Comparison of ENCODE assay signal across 25 mouse cellular contexts in genomic region chr10:79574796-79575195, GRCm38 (mm10). TPM values are rescaled to one million over a fixed set of nuclear protein-coding genes. Genes with fewer than 3 reads are reported as not detected.
DNase-seq lines count a peak whose midpoint lies in the region; ATAC-seq and TF ChIP-seq lines count a peak whose summit lies in the region.
"Had no signal": no experiment of that assay in that cellular context is flagged by ENCODE, and none has a peak within 500 bp of the region (broad histone marks: within the 10 kb centered on the region; RNA-seq: fewer than 3 reads in every experiment).

No protein-coding gene starts in this region.

- H3K27ac ChIP-seq in heart, embryonic 10.5 days, result no peak overlapping the region
- no peak overlapping the region for H3K27ac ChIP-seq in liver, postnatal 0 days (ENCODE audit: low read depth)
- H3K27ac ChIP-seq in liver, embryonic 11.5 days (ENCODE audit: low read depth, low read length), result no peak overlapping the region
- no peak overlapping the region for H3K27ac ChIP-seq in midbrain, embryonic 15.5 days
- H3K27ac ChIP-seq: embryonic facial prominence, embryonic 10.5 days; embryonic facial prominence, embryonic 12.5 days; forebrain, embryonic 13.5 days; forebrain, embryonic 15.5 days had no signal

- no peak for ATAC-seq in liver, postnatal 0 days
- ATAC-seq in liver, embryonic 11.5 days (replicated peaks; ENCODE audit: low FRiP score), result no peak
- no peak for ATAC-seq in midbrain, embryonic 15.5 days (replicated peaks)
- ATAC-seq: activated CD4-positive, CD25-positive, alpha-beta regulatory T cell, adult 4 months; forebrain, embryonic 13.5 days; forebrain, embryonic 15.5 days had no signal

- no peak for TF ChIP-seq CTCF in liver, postnatal 0 days (IDR thresholded peaks at IDR 0.05; ENCODE audit: low read depth)

- H3K36me3 ChIP-seq in heart, embryonic 10.5 days, result no peaks in the 10 kb centered on the region
- no peaks in the 10 kb centered on the region for H3K36me3 ChIP-seq in liver, postnatal 0 days (replicated peaks; ENCODE audit: insufficient read depth, low read length)
- H3K36me3 ChIP-seq in liver, embryonic 11.5 days (ENCODE audit: control insufficient read depth, insufficient read depth, low read length), result no peaks in the 10 kb centered on the region
- H3K36me3 ChIP-seq in midbrain, embryonic 15.5 days (replicated peaks), result no peaks in the 10 kb centered on the region
- H3K36me3 ChIP-seq: embryonic facial prominence, embryonic 10.5 days; embryonic facial prominence, embryonic 12.5 days; forebrain, embryonic 15.5 days had no signal

- H3K4me2 ChIP-seq in liver, postnatal 0 days (ENCODE audit: low read depth, low read length), result no peak overlapping the region
- H3K4me2 ChIP-seq in liver, embryonic 11.5 days, result no peak overlapping the region
- H3K4me2 ChIP-seq in midbrain, embryonic 15.5 days, result no peak overlapping the region
- H3K4me2 ChIP-seq: embryonic facial prominence, embryonic 12.5 days; forebrain, embryonic 13.5 days; forebrain, embryonic 15.5 days had no signal

- H3K4me3 ChIP-seq in heart, embryonic 10.5 days, result no peak overlapping the region
- no peak overlapping the region for H3K4me3 ChIP-seq in liver, postnatal 0 days (ENCODE audit: low read depth, low read length)
- no peak overlapping the region for H3K4me3 ChIP-seq in liver, embryonic 11.5 days (ENCODE audit: low read depth, low read length)
- H3K4me3 ChIP-seq in midbrain, embryonic 15.5 days, result no peak overlapping the region
- H3K4me3 ChIP-seq: embryonic facial prominence, embryonic 10.5 days; embryonic facial prominence, embryonic 12.5 days; forebrain, embryonic 13.5 days; forebrain, embryonic 15.5 days had no signal

- H3K4me1 ChIP-seq in heart, embryonic 10.5 days, result no peaks in the 10 kb centered on the region
- H3K4me1 ChIP-seq in liver, postnatal 0 days (ENCODE audit: insufficient read depth), result no peaks in the 10 kb centered on the region
- H3K4me1 ChIP-seq in liver, embryonic 11.5 days (replicated peaks; ENCODE audit: control insufficient read depth, insufficient read depth, low read length), result no peaks in the 10 kb centered on the region
- H3K4me1 ChIP-seq in midbrain, embryonic 15.5 days, result no peaks in the 10 kb centered on the region
- H3K4me1 ChIP-seq: embryonic facial prominence, embryonic 12.5 days; forebrain, embryonic 13.5 days; forebrain, embryonic 15.5 days had no signal

- no peak for TF ChIP-seq EP300 in liver, postnatal 0 days (IDR thresholded peaks at IDR 0.05; ENCODE audit: low read depth)

- 89% methylated on average over 6 of the region's 6 CpGs for WGBS in heart, embryonic 10.5 days
- 70% methylated on average over 6 of the region's 6 CpGs for WGBS in liver, postnatal 0 days (ENCODE audit: insufficient replicate concordance)
- 86% methylated on average over 6 of the region's 6 CpGs for WGBS in liver, embryonic 11.5 days
- WGBS in midbrain, embryonic 15.5 days, result 94% methylated on average over 6 of the region's 6 CpGs

- H3K9ac ChIP-seq in liver, postnatal 0 days (replicated peaks), result no peak overlapping the region
- H3K9ac ChIP-seq in liver, embryonic 11.5 days (ENCODE audit: low read depth, low read length), result no peak overlapping the region
- H3K9ac ChIP-seq in midbrain, embryonic 15.5 days, result no peak overlapping the region
- H3K9ac ChIP-seq: embryonic facial prominence, embryonic 12.5 days; forebrain, embryonic 13.5 days; forebrain, embryonic 15.5 days had no signal

- peak; percentile 63 for DNase-seq in heart, embryonic 10.5 days (ENCODE audit: low spot score)
- DNase-seq in heart, adult 8-10 months (ENCODE audit: low spot score), result no peak
- peak; percentile 2 for DNase-seq in liver, postnatal 0 days
- DNase-seq in liver, embryonic 11.5 days (ENCODE audit: low spot score), result no peak
- DNase-seq in R1 (ENCODE audit: low read depth, low spot score), result peak; percentile 33
- DNase-seq: adrenal gland, adult 8-10 months; adrenal gland, postnatal 14 days; cerebellum, adult 11-12 months; cerebellum, adult 2 months; cerebellum, adult 9-10 months; cerebellum, postnatal 10 days; cerebellum, postnatal 25 days had no signal

- H3K27me3 ChIP-seq in heart, embryonic 10.5 days (ENCODE audit: insufficient read depth, poor library complexity, severe bottlenecking), result peaks cover 12% of the 10 kb centered on the region
- no peaks in the 10 kb centered on the region for H3K27me3 ChIP-seq in liver, postnatal 0 days (ENCODE audit: insufficient read depth, low read length)
- H3K27me3 ChIP-seq in liver, embryonic 11.5 days (replicated peaks; ENCODE audit: control insufficient read depth, insufficient read depth, low read length), result no peaks in the 10 kb centered on the region
- H3K27me3 ChIP-seq in midbrain, embryonic 15.5 days (replicated peaks), result no peaks in the 10 kb centered on the region
- H3K27me3 ChIP-seq: embryonic facial prominence, embryonic 12.5 days; forebrain, embryonic 15.5 days had no signal

- H3K9me3 ChIP-seq in heart, embryonic 10.5 days, result no peaks in the 10 kb centered on the region
- H3K9me3 ChIP-seq in liver, postnatal 0 days (ENCODE audit: low read length), result no peaks in the 10 kb centered on the region
- no peaks in the 10 kb centered on the region for H3K9me3 ChIP-seq in liver, embryonic 11.5 days (ENCODE audit: control insufficient read depth, low read length)
- no peaks in the 10 kb centered on the region for H3K9me3 ChIP-seq in midbrain, embryonic 15.5 days
- H3K9me3 ChIP-seq: embryonic facial prominence, embryonic 10.5 days; embryonic facial prominence, embryonic 12.5 days; forebrain, embryonic 15.5 days had no signal

RNA-seq across cellular contexts. Expression of gene Theg, which starts 12.3 kb away (rescaled TPM):
- polyA plus RNA-seq in heart, embryonic 10.5 days (2016; fragmentation: Nextera tagmentation; extraction: Ambion mirVana), result not detected in 2 replicates
- total RNA-seq in heart, adult 8-10 months (2022), result not detected
- not detected in 2 replicates for polyA plus RNA-seq in liver, postnatal 0 days (2015; fragmentation: Nextera tagmentation; extraction: Ambion mirVana)
- not detected in 2 replicates for polyA plus RNA-seq in liver, embryonic 11.5 days (2014; fragmentation: Nextera tagmentation; extraction: Ambion mirVana)
- polyA plus RNA-seq in midbrain, embryonic 15.5 days (2015; fragmentation: Nextera tagmentation; extraction: Ambion mirVana), result not detected in 2 replicates
- total RNA-seq: adrenal gland, adult 18-20 months; adrenal gland, adult 8-10 months; adrenal gland, postnatal 14 days; adrenal gland, postnatal 36 days; ES-E14; MEL had no signal
- polyA plus RNA-seq: activated CD4-positive, CD25-positive, alpha-beta regulatory T cell, adult 4 months; C2C12; cerebellum, adult 2 months; embryonic facial prominence, embryonic 10.5 days; embryonic facial prominence, embryonic 12.5 days; embryonic facial prominence, embryonic 14.5 days; forebrain, embryonic 11.5 days; forebrain, embryonic 13.5 days; forebrain, embryonic 15.5 days had no signal

RNA-seq across cellular contexts. Expression of gene Mier2, which starts 19.8 kb away (rescaled TPM):
- 46.6 and 53.9 TPM in 2 replicates for polyA plus RNA-seq in heart, embryonic 10.5 days (2016; fragmentation: Nextera tagmentation; extraction: Ambion mirVana)
- total RNA-seq in heart, adult 8-10 months (2022), result 10 to 100 TPM; 10.6 to 17.6 (median 15.3) TPM
- 8.6 and 9.0 TPM in 2 replicates for polyA plus RNA-seq in liver, postnatal 0 days (2015; fragmentation: Nextera tagmentation; extraction: Ambion mirVana)
- polyA plus RNA-seq in liver, embryonic 11.5 days (2014; fragmentation: Nextera tagmentation; extraction: Ambion mirVana), result 33.1 and 36.5 TPM in 2 replicates
- polyA plus RNA-seq in midbrain, embryonic 15.5 days (2015; fragmentation: Nextera tagmentation; extraction: Ambion mirVana), result 70.4 and 72.5 TPM in 2 replicates

RNA-seq across cellular contexts. Expression of gene C2cd4c, which starts 39.0 kb away (rescaled TPM):
- not detected in 2 replicates for polyA plus RNA-seq in heart, embryonic 10.5 days (2016; fragmentation: Nextera tagmentation; extraction: Ambion mirVana)
- under 1 TPM in 1 of 4 experiments, not detected in 3; 0.16 TPM for total RNA-seq in heart, adult 8-10 months (2022)
- polyA plus RNA-seq in liver, postnatal 0 days (2015; fragmentation: Nextera tagmentation; extraction: Ambion mirVana), result not detected in 2 replicates
- polyA plus RNA-seq in liver, embryonic 11.5 days (2014; fragmentation: Nextera tagmentation; extraction: Ambion mirVana), result not detected in 2 replicates
- polyA plus RNA-seq in midbrain, embryonic 15.5 days (2015; fragmentation: Nextera tagmentation; extraction: Ambion mirVana), result 0.49 and 0.95 TPM in 2 replicates
- total RNA-seq: MEL had no signal
- polyA plus RNA-seq: activated CD4-positive, CD25-positive, alpha-beta regulatory T cell, adult 4 months; embryonic facial prominence, embryonic 10.5 days; embryonic facial prominence, embryonic 14.5 days had no signal

RNA-seq across cellular contexts. Expression of gene Plpp2, which starts 41.2 kb away (rescaled TPM):
- polyA plus RNA-seq in heart, embryonic 10.5 days (2016; fragmentation: Nextera tagmentation; extraction: Ambion mirVana), result 16.8 and 24.1 TPM in 2 replicates
- total RNA-seq in heart, adult 8-10 months (2022), result 1 to 10 TPM; 3.1 to 7.1 (median 4.8) TPM
- 32.7 and 38.8 TPM in 2 replicates for polyA plus RNA-seq in liver, postnatal 0 days (2015; fragmentation: Nextera tagmentation; extraction: Ambion mirVana)
- polyA plus RNA-seq in liver, embryonic 11.5 days (2014; fragmentation: Nextera tagmentation; extraction: Ambion mirVana), result 27.1 and 30.1 TPM in 2 replicates
- 16.9 and 19.7 TPM in 2 replicates for polyA plus RNA-seq in midbrain, embryonic 15.5 days (2015; fragmentation: Nextera tagmentation; extraction: Ambion mirVana)

Comparison
In these comparisons a context has a peak if more than half of its experiments do, and no peak if none do; other contexts are left out.
1. DNase-seq: peak in heart, embryonic 10.5 days (single experiment), liver, postnatal 0 days (single experiment) and R1 (single experiment); none in heart, adult 8-10 months (single experiment) and liver, embryonic 11.5 days (single experiment).